Mouse (Mus musculus) small intestine, adult 2 months (tissue): ENCODE data around the gene Nfkb1. TPM values are rescaled to one million over a fixed set of nuclear protein-coding genes. Genes with fewer than 3 reads are reported as not detected.

Source experiments
- H3K27ac ChIP-seq: fragments of 200-500 bp; 2 replicates; pipeline ENCODE4 v1.5.1; 2012; ENCODE audit warnings: low read depth, low read length, control low read depth, inconsistent platforms; ENCODE audit not compliant: insufficient read depth
- H3K27me3 ChIP-seq: fragments of 200-500 bp; 2 replicates; pipeline ENCODE4 v1.6.1; 2012; ENCODE audit warnings: mild to moderate bottlenecking, moderate library complexity, low read length, inconsistent platforms; ENCODE audit not compliant: control insufficient read depth, insufficient read depth
- H3K36me3 ChIP-seq: fragments of 200-500 bp; 2 replicates; pipeline ENCODE4 v1.6.1; 2012; ENCODE audit warnings: mild to moderate bottlenecking, low read length, control low read depth, inconsistent platforms; ENCODE audit not compliant: control insufficient read depth, insufficient read depth
- H3K4me1 ChIP-seq: fragments of 200-500 bp; 2 replicates; pipeline ENCODE4 v1.6.1; 2012; ENCODE audit warnings: low read length, inconsistent platforms, mixed read lengths; ENCODE audit not compliant: control insufficient read depth, insufficient read depth, insufficient read length
- H3K4me3 ChIP-seq: fragments of 200-500 bp; 2 replicates; pipeline ENCODE4 v1.5.1; 2012; ENCODE audit warnings: low read depth, mild to moderate bottlenecking, control low read depth, inconsistent platforms, low read length, moderate library complexity
- CTCF ChIP-seq: fragments of 200-500 bp; IDR thresholded peaks from 2 replicates; pipeline ENCODE4 v1.5.1; 2012; ENCODE audit warnings: low read depth, mild to moderate bottlenecking, control low read depth, inconsistent platforms, low read length, moderate library complexity, mixed read lengths; ENCODE audit not compliant: insufficient replicate concordance, insufficient read length; ENCODE audit errors: extremely low read depth
- POLR2A ChIP-seq: fragments of 200-500 bp; IDR thresholded peaks from 2 replicates; pipeline ENCODE4 v1.6.1; 2012; ENCODE audit warnings: low read depth, mild to moderate bottlenecking, control low read depth, inconsistent platforms, low read length, moderate library complexity
- whole genome bisulfite sequencing: fragments of 180-500 bp; shearing (Covaris S2); methylation state at CpG from one replicate; pipeline ENCODE4 v1.1.7; 2018; 5-methylcytosine and 5-hydroxymethylcytosine counted together
- polyA plus RNA-seq: library from polyadenylated mRNA; depleted of rRNA; stranded (reverse); fragments of >200 nt; gene quantifications from 2 replicates; pipeline ENCODE4 v1.2.3, GENCODE M21; 2012

The Nfkb1 gene
- polyA plus RNA-seq, 1 experiment = 94.2 TPM

DNA sequence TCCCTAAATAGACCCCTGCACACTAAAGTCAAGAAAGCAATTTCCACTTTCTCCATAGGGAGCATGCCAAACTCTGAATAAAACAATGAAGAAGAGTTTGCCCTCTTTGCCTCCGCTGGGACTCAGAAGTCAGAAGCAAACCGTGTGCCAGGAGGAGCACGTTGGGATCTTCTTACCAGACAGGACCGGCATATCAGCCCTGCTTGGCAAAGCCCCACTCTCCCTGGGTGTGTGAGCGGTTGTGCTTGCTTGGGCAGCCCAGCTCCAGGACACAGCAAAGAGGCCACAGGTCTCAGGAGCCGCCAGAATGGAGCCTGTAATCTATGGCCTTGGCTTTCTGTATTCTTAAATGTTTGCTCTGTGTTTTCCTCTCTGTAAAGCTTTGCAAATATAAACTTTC, 37.6 kb upstream of the Nfkb1 start:
- Histone ChIP-seq H3K36me3 (no peaks in the 10 kb centered on the region), H3K27ac (no peak overlapping the region), H3K4me3 (no peak overlapping the region), H3K27me3 (no peaks in the 10 kb centered on the region), H3K4me1 (no peaks in the 10 kb centered on the region)
- 64% methylated on average over 6 of the region's 6 CpGs for WGBS
- TF ChIP-seq POLR2A = no peak
- TF ChIP-seq CTCF = no peak

GRCm38 (mm10) chr3:135727339-135727738, 36.0 kb upstream of the Nfkb1 start:
- Histone ChIP-seq H3K36me3 (no peaks in the 10 kb centered on the region), H3K27ac (no peak overlapping the region), H3K4me3 (no peak overlapping the region), H3K27me3 (no peaks in the 10 kb centered on the region), H3K4me1 (no peaks in the 10 kb centered on the region)
- 84% methylated on average over 10 of the region's 10 CpGs for WGBS
- TF ChIP-seq CTCF = no peak
- TF ChIP-seq POLR2A = no peak

- TF ChIP-seq CTCF (no peak), POLR2A (no peak)
- H3K27me3 ChIP-seq = no peaks in the 10 kb centered on the region
- no peaks in the 10 kb centered on the region for H3K36me3 ChIP-seq
- 59% methylated on average over 7 of the region's 7 CpGs for WGBS
- no peak overlapping the region for H3K27ac ChIP-seq
- H3K4me3 ChIP-seq = no peak overlapping the region
- no peaks in the 10 kb centered on the region for H3K4me1 ChIP-seq
These were observed 35.4 kb upstream of the Nfkb1 start for GRCm38 (mm10) chr3:135726521-135727275.

DNA sequence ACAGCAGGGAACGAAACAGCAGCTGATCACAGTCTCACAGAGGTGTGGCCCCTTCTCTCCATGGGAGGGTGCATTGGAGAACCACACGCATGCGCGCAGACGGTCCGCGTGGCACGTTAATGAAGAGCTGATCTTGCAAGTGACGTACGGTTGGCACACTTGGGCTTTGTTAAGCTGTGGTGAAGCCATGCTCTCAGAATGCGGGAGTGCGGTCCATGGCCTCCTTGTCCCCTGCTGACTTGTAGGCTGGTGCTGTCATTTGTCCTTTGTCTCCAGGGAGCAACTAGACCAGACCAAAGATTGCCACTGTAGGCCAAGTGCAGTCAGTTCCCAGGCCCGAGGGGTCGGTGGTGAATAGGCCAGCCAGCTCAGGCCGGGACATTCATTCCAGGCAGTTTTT, 34.7 kb upstream of the Nfkb1 start:
- H3K27ac ChIP-seq = no peak overlapping the region
- TF ChIP-seq POLR2A (no peak), CTCF (no peak)
- no peaks in the 10 kb centered on the region for H3K36me3 ChIP-seq
- H3K4me1 ChIP-seq = no peaks in the 10 kb centered on the region
- WGBS = 87% methylated on average over 15 of the region's 15 CpGs
- no peaks in the 10 kb centered on the region for H3K27me3 ChIP-seq
- H3K4me3 ChIP-seq = no peak overlapping the region

- no peaks in the 10 kb centered on the region for H3K27me3 ChIP-seq
- no peak overlapping the region for H3K27ac ChIP-seq
- TF ChIP-seq CTCF (no peak), POLR2A (no peak)
- H3K4me3 ChIP-seq = no peak overlapping the region
- peaks cover 8% of the 10 kb centered on the region; the same call in 1 of the 2 replicates for H3K4me1 ChIP-seq
- WGBS = 88% methylated on average over 2 of the region's 2 CpGs
- H3K36me3 ChIP-seq = no peaks in the 10 kb centered on the region
These were observed 30.8 kb upstream of the Nfkb1 start for GRCm38 (mm10) chr3:135722104-135722503.

GRCm38 (mm10) chr3:135719969-135720368, 28.6 kb upstream of the Nfkb1 start:
- Histone ChIP-seq H3K27me3 (no peaks in the 10 kb centered on the region), H3K4me3 (no peak overlapping the region), H3K27ac (no peak overlapping the region), H3K36me3 (no peaks in the 10 kb centered on the region), H3K4me1 (peaks cover 8% of the 10 kb centered on the region; the same call in 1 of the 2 replicates)
- TF ChIP-seq POLR2A (no peak), CTCF (no peak)
- 92% methylated on average over 3 of the region's 3 CpGs for WGBS

DNA sequence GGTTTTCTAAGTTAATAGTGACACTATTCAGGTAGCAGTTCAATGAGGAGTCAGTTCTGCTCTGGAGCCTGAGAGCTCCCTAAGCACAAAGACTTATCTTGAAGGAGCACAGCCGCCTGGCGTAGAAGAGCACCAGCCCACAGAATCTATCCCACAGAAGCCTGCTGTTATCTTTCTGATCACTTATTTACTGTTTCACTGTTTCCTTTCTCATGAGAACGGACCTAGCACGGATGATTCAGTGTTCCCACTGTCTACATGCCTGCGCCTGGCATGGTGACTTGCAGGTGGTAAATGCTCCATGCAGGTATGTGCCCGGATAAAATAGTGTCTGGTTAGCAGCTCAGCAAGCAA, 27.8 kb upstream of the Nfkb1 start:
- WGBS = 33% methylated on average over 6 of the region's 6 CpGs
- Histone ChIP-seq H3K36me3 (no peaks in the 10 kb centered on the region), H3K27me3 (no peaks in the 10 kb centered on the region), H3K4me1 (peaks cover 8% of the 10 kb centered on the region; the same call in 1 of the 2 replicates), H3K27ac (no peak overlapping the region), H3K4me3 (no peak overlapping the region)
- TF ChIP-seq POLR2A = no peak
- TF ChIP-seq CTCF = no peak
